Mouse (Mus musculus): ENCODE measurements around the gene Olfr374. TPM values are rescaled to one million over a fixed set of nuclear protein-coding genes. Genes with fewer than 3 reads are reported as not detected.
A peak's percentile ranks its signal among the peaks of the same experiment; 100 is the strongest.
"Not testable (repeated sequence)": the region's sequence is repeated elsewhere in the genome, so short reads cannot be mapped to it uniquely, and the experiment has no call there.

Gene Olfr374
- polyA plus RNA-seq, 1 experiment from 2014 or later: not detected

DNA sequence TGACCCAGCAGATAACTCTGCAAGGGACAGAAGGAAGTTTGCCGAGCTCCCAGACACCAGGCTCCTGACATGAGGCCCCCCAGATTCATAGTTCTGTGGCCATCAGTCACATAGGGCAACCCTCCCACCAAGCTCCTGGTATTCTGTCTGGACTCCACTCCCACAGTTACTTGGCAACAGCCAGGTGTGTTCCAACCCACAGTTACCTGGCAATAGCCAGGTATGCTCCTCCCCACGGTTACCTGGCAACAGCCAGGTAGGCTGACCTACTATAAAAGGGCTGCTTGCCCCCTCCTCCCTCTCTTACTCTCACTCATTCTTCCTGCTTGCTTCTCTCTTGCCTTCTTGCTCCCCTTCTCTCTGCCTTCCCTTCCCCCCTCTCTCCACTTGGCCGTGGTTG is 14.6 kb downstream of the Olfr374 start:
- H3K27me3 ChIP-seq (ENCODE audit: poor library complexity, severe bottlenecking): not testable (repeated sequence)

DNA sequence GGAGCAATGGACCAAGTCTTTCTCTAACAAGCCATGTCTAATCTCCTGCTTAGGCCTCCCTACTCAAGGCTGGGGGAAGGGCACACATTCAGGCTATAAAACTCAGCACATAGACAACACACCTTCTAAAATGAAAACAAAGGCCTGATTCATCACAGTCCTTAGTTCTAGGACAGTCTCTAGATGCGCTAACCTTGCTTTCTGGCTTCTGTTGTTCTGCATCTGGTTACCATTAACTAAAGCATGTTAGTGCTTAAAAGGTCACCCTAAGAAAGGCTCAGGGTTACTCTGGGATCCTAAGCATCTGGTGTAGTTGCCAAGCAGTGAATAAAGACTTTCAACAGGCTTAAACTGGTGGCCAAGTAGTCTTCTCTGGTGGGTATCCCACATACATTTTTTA is 15.2 kb downstream of the Olfr374 start:
- Histone ChIP-seq H3K36me3 (replicated peaks) (no peaks in the 10 kb centered on the region), H3K4me3 (no peak overlapping the region), H3K4me1 (peaks cover 9% of the 10 kb centered on the region), H3K27ac (peak overlapping the region; percentile 40; the same call in 1 of the 2 replicates), H3K27me3 (ENCODE audit: poor library complexity, severe bottlenecking) (no peaks in the 10 kb centered on the region), H3K9me3 (no peaks in the 10 kb centered on the region)
- 42% methylated on average over 1 of the region's 1 CpGs for WGBS
- no peak for DNase-seq (ENCODE audit: extremely low spot score, low spot score)

More for the DNA sequence above, 14.6 kb downstream of the Olfr374 start:
- H3K27ac ChIP-seq: peak overlapping the region; percentile 40; the same call in 1 of the 2 replicates
- not testable (repeated sequence) for H3K4me1 ChIP-seq; H3K4me3 ChIP-seq; H3K36me3 ChIP-seq (replicated peaks); DNase-seq (ENCODE audit: extremely low spot score, low spot score); H3K9me3 ChIP-seq
- 56% methylated on average over 3 of the region's 3 CpGs for WGBS

- Histone ChIP-seq H3K27ac (no peak overlapping the region), H3K4me1 (peaks cover 10% of the 10 kb centered on the region; the same call in 1 of the 2 replicates), H3K9me3 (no peaks in the 10 kb centered on the region), H3K4me3 (no peak overlapping the region), H3K36me3 (replicated peaks) (no peaks in the 10 kb centered on the region), H3K27me3 (ENCODE audit: poor library complexity, severe bottlenecking) (no peaks in the 10 kb centered on the region)
- no peak for DNase-seq (ENCODE audit: extremely low spot score, low spot score)
- 82% methylated on average over 1 of the region's 1 CpGs for WGBS
These were observed 21.0 kb downstream of the Olfr374 start for GRCm38 (mm10) chr8:72127834-72128233.

DNA sequence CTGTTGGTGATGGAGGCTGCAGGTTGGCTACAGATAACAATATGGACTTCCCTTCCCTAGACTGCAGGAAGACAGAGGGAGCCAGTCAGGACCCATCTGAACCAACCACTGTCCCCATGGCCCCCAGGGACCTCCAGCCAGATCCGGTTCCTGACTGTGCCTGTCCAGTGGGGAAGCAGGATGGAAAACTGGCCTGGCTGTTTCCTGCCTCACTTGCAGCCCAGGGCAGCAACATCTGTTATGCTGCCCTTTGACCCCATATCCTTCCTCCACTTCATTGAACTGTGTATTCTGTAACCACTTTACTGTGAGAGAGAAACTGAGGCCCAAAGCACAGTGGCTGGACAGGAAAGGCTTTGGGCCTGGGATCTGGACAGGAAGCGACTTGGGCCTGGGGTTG is 24.4 kb downstream of the Olfr374 start:
- no peaks in the 10 kb centered on the region for H3K36me3 ChIP-seq (replicated peaks)
- H3K9me3 ChIP-seq: no peaks in the 10 kb centered on the region
- H3K27ac ChIP-seq: peak overlapping the region; percentile 48
- peaks cover 25% of the 10 kb centered on the region for H3K4me1 ChIP-seq
- WGBS: 70% methylated on average over 2 of the region's 2 CpGs
- no peaks in the 10 kb centered on the region for H3K27me3 ChIP-seq (ENCODE audit: poor library complexity, severe bottlenecking)
- H3K4me3 ChIP-seq: no peak overlapping the region
- DNase-seq (ENCODE audit: extremely low spot score, low spot score): no peak

DNA sequence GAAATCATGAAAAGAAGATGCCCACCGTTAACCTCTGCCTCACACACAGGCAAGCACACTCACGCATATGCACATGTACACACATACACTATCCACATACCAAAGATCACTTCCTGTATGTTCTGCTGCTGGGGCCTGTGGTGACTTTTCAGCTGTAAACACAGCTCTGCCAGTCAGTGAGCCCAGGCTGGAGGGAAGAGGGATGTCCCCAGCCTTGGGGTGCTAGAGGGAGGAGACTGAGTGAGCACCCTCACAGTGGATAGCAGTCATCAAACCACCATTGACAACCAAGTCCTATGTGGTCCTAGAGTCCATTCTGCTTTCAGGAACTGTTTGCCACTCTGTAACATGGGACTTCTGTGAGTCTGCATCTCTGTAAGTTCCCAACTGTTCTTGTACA is 25.1 kb downstream of the Olfr374 start:
- H3K27me3 ChIP-seq (ENCODE audit: poor library complexity, severe bottlenecking): no peaks in the 10 kb centered on the region
- H3K4me1 ChIP-seq: peaks cover 28% of the 10 kb centered on the region
- no peaks in the 10 kb centered on the region for H3K36me3 ChIP-seq (replicated peaks)
- H3K27ac ChIP-seq: peak overlapping the region; percentile 48
- H3K9me3 ChIP-seq: no peaks in the 10 kb centered on the region
- no peak overlapping the region for H3K4me3 ChIP-seq
- WGBS: 78% methylated on average over 2 of the region's 2 CpGs
- DNase-seq (ENCODE audit: extremely low spot score, low spot score): no peak

DNA sequence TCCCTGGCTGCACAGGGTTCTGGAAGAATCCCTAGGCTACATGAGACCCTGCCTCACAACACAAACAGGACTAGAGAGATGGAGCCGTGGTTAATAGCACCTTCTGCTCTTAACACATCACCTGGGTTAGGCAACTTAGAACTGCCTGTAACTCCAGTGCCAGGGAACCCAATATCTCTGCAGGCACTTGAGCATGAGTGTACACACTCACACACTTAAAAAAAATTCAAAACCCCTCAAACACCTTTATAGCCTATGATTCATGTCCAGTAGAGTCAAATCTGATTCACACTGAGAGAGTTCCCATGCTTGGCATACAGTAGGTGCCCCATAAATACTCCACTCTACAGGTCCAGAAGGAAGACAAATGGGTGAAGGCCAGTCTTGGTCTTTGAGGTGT is 25.6 kb downstream of the Olfr374 start:
- H3K9me3 ChIP-seq: no peaks in the 10 kb centered on the region
- WGBS: 83% methylated on average over 1 of the region's 1 CpGs

GRCm38 (mm10) chr8:72132891-72133290 is 26.1 kb downstream of the Olfr374 start:
- Histone ChIP-seq H3K4me1 (peaks cover 38% of the 10 kb centered on the region), H3K27ac (peak overlapping the region; percentile 35; the same call in 1 of the 2 replicates), H3K4me3 (no peak overlapping the region), H3K36me3 (replicated peaks) (peaks cover 5% of the 10 kb centered on the region), H3K9me3 (no peaks in the 10 kb centered on the region), H3K27me3 (ENCODE audit: poor library complexity, severe bottlenecking) (no peaks in the 10 kb centered on the region)
- no peak for DNase-seq (ENCODE audit: extremely low spot score, low spot score)
- 71% methylated on average over 1 of the region's 1 CpGs for WGBS

More for the DNA sequence above, 25.6 kb downstream of the Olfr374 start:
- no peak overlapping the region for H3K4me3 ChIP-seq
- H3K27ac ChIP-seq: peak overlapping the region; percentile 48; the same call in 1 of the 2 replicates
- DNase-seq (ENCODE audit: extremely low spot score, low spot score): no peak
- peaks cover 33% of the 10 kb centered on the region for H3K4me1 ChIP-seq
- no peaks in the 10 kb centered on the region for H3K27me3 ChIP-seq (ENCODE audit: poor library complexity, severe bottlenecking)
- H3K36me3 ChIP-seq (replicated peaks): peaks cover under 1% of the 10 kb centered on the region; the same call in 1 of the 2 replicates

GRCm38 (mm10) chr8:72133507-72133906 is 26.7 kb downstream of the Olfr374 start:
- H3K27me3 ChIP-seq (ENCODE audit: poor library complexity, severe bottlenecking): no peaks in the 10 kb centered on the region
- H3K9me3 ChIP-seq: no peaks in the 10 kb centered on the region
- peak overlapping the region; percentile 35; the same call in 1 of the 2 replicates for H3K27ac ChIP-seq
- no peak for DNase-seq (ENCODE audit: extremely low spot score, low spot score)
- WGBS: 69% methylated on average over 1 of the region's 1 CpGs
- H3K36me3 ChIP-seq (replicated peaks): peaks cover 11% of the 10 kb centered on the region
- no peak overlapping the region for H3K4me3 ChIP-seq
- peaks cover 40% of the 10 kb centered on the region for H3K4me1 ChIP-seq

DNA sequence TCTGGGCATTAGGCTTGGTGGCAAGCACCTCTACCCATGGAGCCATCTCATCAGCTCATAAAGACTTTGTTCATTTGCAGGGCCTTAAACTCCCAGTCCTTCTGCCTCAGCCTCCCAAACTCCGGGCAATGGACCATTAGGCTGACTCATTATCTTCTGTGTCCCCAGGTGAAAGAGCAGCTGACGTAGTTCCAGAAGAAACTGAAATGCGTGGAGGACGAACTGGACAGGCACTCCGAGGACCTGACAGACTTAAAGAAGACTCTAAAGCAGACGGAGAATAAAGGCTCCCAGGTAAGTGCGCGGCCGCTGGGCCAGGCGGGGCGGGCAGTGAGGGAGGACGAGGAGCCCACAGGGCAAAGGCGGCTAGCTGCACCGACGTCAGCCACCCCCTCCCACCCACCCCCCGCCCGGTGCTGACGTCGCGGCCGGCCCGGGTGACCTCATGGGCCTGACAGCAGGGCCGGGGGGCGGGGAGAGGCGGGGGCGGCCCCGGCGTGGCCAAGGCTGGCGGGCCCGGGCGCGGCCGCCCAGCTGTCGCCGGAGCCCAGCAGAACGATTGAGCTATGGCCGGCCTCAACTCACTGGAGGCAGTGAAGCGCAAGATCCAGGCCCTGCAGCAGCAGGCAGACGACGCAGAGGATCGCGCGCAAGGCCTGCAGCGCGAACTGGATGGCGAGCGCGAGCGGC is 28.1 kb downstream of the Olfr374 start, which contains the start of gene Tpm4:
Gene Tpm4, plus strand, starts transcription at position 220 of the 690 bp plus-strand sequence.
- H3K9me3 ChIP-seq: no peaks in the 10 kb centered on the region
- H3K36me3 ChIP-seq (replicated peaks): peaks cover 25% of the 10 kb centered on the region
- H3K4me1 ChIP-seq: peaks cover 40% of the 10 kb centered on the region
- WGBS: under 1% methylated on average over 41 of the region's 49 CpGs
- H3K4me3 ChIP-seq: peak within 1 kb of the TSS; percentile 70
- H3K27me3 ChIP-seq (ENCODE audit: poor library complexity, severe bottlenecking): no peaks in the 10 kb centered on the region
- H3K27ac ChIP-seq: peak within 1 kb of the TSS; percentile 97
- DNase-seq (ENCODE audit: extremely low spot score, low spot score): no peak

- DNase-seq (ENCODE audit: extremely low spot score, low spot score): peak; percentile 74
- peak overlapping the region; percentile 97 for H3K27ac ChIP-seq
- peaks cover 33% of the 10 kb centered on the region for H3K36me3 ChIP-seq (replicated peaks)
- peak overlapping the region; percentile 70 for H3K4me3 ChIP-seq
- peaks cover 40% of the 10 kb centered on the region for H3K4me1 ChIP-seq
- H3K9me3 ChIP-seq: no peaks in the 10 kb centered on the region
- WGBS: under 1% methylated on average over 62 of the region's 62 CpGs
- no peaks in the 10 kb centered on the region for H3K27me3 ChIP-seq (ENCODE audit: poor library complexity, severe bottlenecking)
These were observed 28.8 kb downstream of the Olfr374 start for GRCm38 (mm10) chr8:72135446-72136301.

- Histone ChIP-seq H3K9me3 (no peaks in the 10 kb centered on the region), H3K36me3 (replicated peaks) (peaks cover 41% of the 10 kb centered on the region), H3K4me3 (peak overlapping the region; percentile 70), H3K27ac (peak overlapping the region; percentile 97), H3K27me3 (ENCODE audit: poor library complexity, severe bottlenecking) (no peaks in the 10 kb centered on the region), H3K4me1 (peaks cover 36% of the 10 kb centered on the region)
- WGBS: 2% methylated on average over 18 of the region's 18 CpGs
- DNase-seq (ENCODE audit: extremely low spot score, low spot score): peak; percentile 65
These were observed 29.6 kb downstream of the Olfr374 start for GRCm38 (mm10) chr8:72136302-72136978.

DNA sequence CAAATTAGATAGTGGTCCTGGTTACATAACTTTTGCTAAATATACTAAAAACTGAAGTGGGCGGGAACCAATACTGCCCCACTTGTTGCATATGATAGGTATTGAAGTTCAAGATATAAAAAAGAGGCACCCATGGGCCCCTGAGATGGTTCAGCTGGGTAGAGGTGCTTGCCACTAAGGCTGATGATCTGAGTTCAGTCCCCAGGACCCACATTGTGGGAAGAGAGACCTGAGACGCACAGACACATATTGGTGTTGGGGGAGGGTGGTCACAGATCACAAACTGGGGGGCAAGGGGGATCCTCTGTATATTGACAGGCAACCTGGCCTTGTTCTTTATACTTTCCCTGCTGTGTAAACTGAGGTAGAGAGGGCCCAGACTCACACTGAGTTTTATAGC is 30.6 kb downstream of the Olfr374 start:
- WGBS: 90% methylated on average over 2 of the region's 2 CpGs

More for the DNA sequence above, 30.6 kb downstream of the Olfr374 start:
- no peaks in the 10 kb centered on the region for H3K9me3 ChIP-seq
- peaks cover 31% of the 10 kb centered on the region for H3K4me1 ChIP-seq
- no peak for DNase-seq (ENCODE audit: extremely low spot score, low spot score)
- H3K4me3 ChIP-seq: peak overlapping the region; percentile 70
- peaks cover 51% of the 10 kb centered on the region for H3K36me3 ChIP-seq (replicated peaks)
- H3K27me3 ChIP-seq (ENCODE audit: poor library complexity, severe bottlenecking): no peaks in the 10 kb centered on the region
- H3K27ac ChIP-seq: no peak overlapping the region

Data from forebrain, embryonic 10.5 days (tissue).